Mouse (Mus musculus) midbrain, embryonic 12.5 days (tissue): Measurements from ENCODE around the gene Pkd1l1. TPM values are rescaled to one million over a fixed set of nuclear protein-coding genes. Genes with fewer than 3 reads are reported as not detected.

ENCODE experiments used
- ATAC-seq: fragments of 200-750 bp; cut with Nextera tagmentation; 2 replicates; pipeline ENCODE4 v1.8.0; 2017; ENCODE audit warnings: low read depth, moderate TSS enrichment, moderate library complexity; ENCODE audit not compliant: low FRiP score
- H3K27ac ChIP-seq: fragments of 300-500 bp; sonication (generic); replicated peaks from 2 replicates; pipeline ENCODE4 v1.5.1; 2016; ENCODE audit warnings: mild to moderate bottlenecking
- H3K27me3 ChIP-seq: fragments of 300-500 bp; sonication (generic); 2 replicates; pipeline ENCODE4 v1.6.1; 2016; ENCODE audit warnings: mild to moderate bottlenecking
- H3K36me3 ChIP-seq: fragments of 300-500 bp; sonication (generic); 2 replicates; pipeline ENCODE4 v1.6.1; 2016
- H3K4me1 ChIP-seq: fragments of 300-500 bp; sonication (generic); 2 replicates; pipeline ENCODE4 v1.6.1; 2016
- H3K4me2 ChIP-seq: fragments of 300-500 bp; sonication (generic); replicated peaks from 2 replicates; pipeline ENCODE4 v1.6.1; 2016; ENCODE audit warnings: mild to moderate bottlenecking, moderate library complexity
- H3K4me3 ChIP-seq: fragments of 300-500 bp; sonication (generic); 2 replicates; pipeline ENCODE4 v1.5.1; 2016; ENCODE audit warnings: mild to moderate bottlenecking
- H3K9ac ChIP-seq: fragments of 300-500 bp; sonication (generic); replicated peaks from 2 replicates; pipeline ENCODE4 v1.6.1; 2016; ENCODE audit warnings: mild to moderate bottlenecking, moderate library complexity
- H3K9me3 ChIP-seq: fragments of 300-500 bp; sonication (generic); 2 replicates; pipeline ENCODE4 v1.6.1; 2016; ENCODE audit warnings: mild to moderate bottlenecking
- WGBS: fragments of 180-500 bp; shearing (Covaris S2); methylation state at CpG from one replicate; pipeline ENCODE4 v1.1.7; 2016; 5-methylcytosine and 5-hydroxymethylcytosine counted together
- polyA plus RNA-seq: library from polyadenylated mRNA; unstranded; fragments of >200 nt; fragmentation: Nextera tagmentation; extraction: Ambion mirVana; gene quantifications from 2 replicates; pipeline ENCODE4 v1.2.1, GENCODE M21; 2016

The Pkd1l1 gene
- polyA plus RNA-seq, 1 experiment from 2014 or later = 0.04 TPM

GRCm38 (mm10) chr11:8972093-8972492 lies 973 bp downstream of the Pkd1l1 start:
- WGBS = 86% methylated on average over 6 of the region's 6 CpGs
- H3K4me2 ChIP-seq = no peak overlapping the region
- no peaks in the 10 kb centered on the region for H3K9me3 ChIP-seq
- H3K4me1 ChIP-seq = no peaks in the 10 kb centered on the region
- no peak overlapping the region for H3K9ac ChIP-seq
- ATAC-seq = no peak
- H3K36me3 ChIP-seq = no peaks in the 10 kb centered on the region
- H3K27ac ChIP-seq = no peak overlapping the region
- H3K27me3 ChIP-seq = no peaks in the 10 kb centered on the region
- no peak overlapping the region for H3K4me3 ChIP-seq

GRCm38 (mm10) chr11:8970509-8970908 lies 2.6 kb downstream of the Pkd1l1 start:
- H3K9ac ChIP-seq = no peak overlapping the region
- no peak overlapping the region for H3K4me2 ChIP-seq
- ATAC-seq = no peak
- no peaks in the 10 kb centered on the region for H3K27me3 ChIP-seq
- no peak overlapping the region for H3K4me3 ChIP-seq
- no peaks in the 10 kb centered on the region for H3K9me3 ChIP-seq
- no peak overlapping the region for H3K27ac ChIP-seq
- no peaks in the 10 kb centered on the region for H3K36me3 ChIP-seq
- no peaks in the 10 kb centered on the region for H3K4me1 ChIP-seq
- 69% methylated on average over 9 of the region's 9 CpGs for WGBS

- no peaks in the 10 kb centered on the region for H3K27me3 ChIP-seq
- no peaks in the 10 kb centered on the region for H3K36me3 ChIP-seq
- ATAC-seq = no peak
- no peak overlapping the region for H3K9ac ChIP-seq
- no peaks in the 10 kb centered on the region for H3K9me3 ChIP-seq
- no peak overlapping the region for H3K4me2 ChIP-seq
- H3K4me1 ChIP-seq = no peaks in the 10 kb centered on the region
- H3K4me3 ChIP-seq = no peak overlapping the region
- H3K27ac ChIP-seq = no peak overlapping the region
- 98% methylated on average over 7 of the region's 7 CpGs for WGBS
Observed at GRCm38 (mm10) chr11:8968094-8968493, 5.0 kb downstream of the Pkd1l1 start.

GRCm38 (mm10) chr11:8958572-8958971 lies 14.5 kb downstream of the Pkd1l1 start:
- Histone ChIP-seq H3K27ac (no peak overlapping the region), H3K9me3 (no peaks in the 10 kb centered on the region), H3K36me3 (no peaks in the 10 kb centered on the region), H3K4me2 (no peak overlapping the region), H3K4me1 (no peaks in the 10 kb centered on the region), H3K9ac (no peak overlapping the region), H3K4me3 (no peak overlapping the region), H3K27me3 (no peaks in the 10 kb centered on the region)
- 65% methylated on average over 10 of the region's 10 CpGs for WGBS
- ATAC-seq = no peak

GRCm38 (mm10) chr11:8958108-8958507 lies 15.0 kb downstream of the Pkd1l1 start:
- no peak for ATAC-seq
- no peaks in the 10 kb centered on the region for H3K36me3 ChIP-seq
- H3K27ac ChIP-seq = no peak overlapping the region
- no peak overlapping the region for H3K9ac ChIP-seq
- no peak overlapping the region for H3K4me2 ChIP-seq
- H3K4me1 ChIP-seq = no peaks in the 10 kb centered on the region
- H3K4me3 ChIP-seq = no peak overlapping the region
- H3K9me3 ChIP-seq = no peaks in the 10 kb centered on the region
- no peaks in the 10 kb centered on the region for H3K27me3 ChIP-seq
- 75% methylated on average over 4 of the region's 4 CpGs for WGBS

- no peaks in the 10 kb centered on the region for H3K4me1 ChIP-seq
- WGBS = 66% methylated on average over 6 of the region's 6 CpGs
- H3K4me2 ChIP-seq = no peak overlapping the region
- no peaks in the 10 kb centered on the region for H3K27me3 ChIP-seq
- no peak for ATAC-seq
- H3K4me3 ChIP-seq = no peak overlapping the region
- no peak overlapping the region for H3K27ac ChIP-seq
- no peaks in the 10 kb centered on the region for H3K9me3 ChIP-seq
- no peak overlapping the region for H3K9ac ChIP-seq
- H3K36me3 ChIP-seq = no peaks in the 10 kb centered on the region
Observed at GRCm38 (mm10) chr11:8957023-8957422, 16.0 kb downstream of the Pkd1l1 start.

- no peaks in the 10 kb centered on the region for H3K27me3 ChIP-seq
- peak; percentile 80 for ATAC-seq
- no peak overlapping the region for H3K4me3 ChIP-seq
- no peak overlapping the region for H3K9ac ChIP-seq
- WGBS = 13% methylated on average over 1 of the region's 1 CpGs
- H3K4me2 ChIP-seq = no peak overlapping the region
- H3K4me1 ChIP-seq = no peaks in the 10 kb centered on the region
- no peaks in the 10 kb centered on the region for H3K36me3 ChIP-seq
- H3K9me3 ChIP-seq = no peaks in the 10 kb centered on the region
- no peak overlapping the region for H3K27ac ChIP-seq
Observed at GRCm38 (mm10) chr11:8955678-8956077, 17.4 kb downstream of the Pkd1l1 start.

- Histone ChIP-seq H3K4me2 (no peak overlapping the region), H3K36me3 (no peaks in the 10 kb centered on the region), H3K4me1 (peaks cover 3% of the 10 kb centered on the region; the same call in 1 of the 2 replicates), H3K4me3 (no peak overlapping the region), H3K27ac (no peak overlapping the region), H3K9ac (no peak overlapping the region), H3K9me3 (no peaks in the 10 kb centered on the region), H3K27me3 (no peaks in the 10 kb centered on the region)
- 0 out of 2 replicates have a peak, but pooled peaks have one; percentile 25 for ATAC-seq
- WGBS = 79% methylated on average over 6 of the region's 6 CpGs
Observed at GRCm38 (mm10) chr11:8949765-8950430, 23.2 kb downstream of the Pkd1l1 start.

GRCm38 (mm10) chr11:8948871-8949270 lies 24.2 kb downstream of the Pkd1l1 start:
- Histone ChIP-seq H3K4me2 (no peak overlapping the region), H3K27ac (no peak overlapping the region), H3K9ac (no peak overlapping the region), H3K4me3 (no peak overlapping the region), H3K9me3 (no peaks in the 10 kb centered on the region), H3K36me3 (no peaks in the 10 kb centered on the region), H3K27me3 (no peaks in the 10 kb centered on the region), H3K4me1 (peaks cover 3% of the 10 kb centered on the region; the same call in 1 of the 2 replicates)
- WGBS = 81% methylated on average over 3 of the region's 3 CpGs
- ATAC-seq = no peak

- ATAC-seq = no peak
- H3K27me3 ChIP-seq = no peaks in the 10 kb centered on the region
- no peak overlapping the region for H3K4me2 ChIP-seq
- no peaks in the 10 kb centered on the region for H3K9me3 ChIP-seq
- H3K4me3 ChIP-seq = no peak overlapping the region
- no peak overlapping the region for H3K9ac ChIP-seq
- 87% methylated on average over 4 of the region's 4 CpGs for WGBS
- H3K4me1 ChIP-seq = no peaks in the 10 kb centered on the region
- H3K27ac ChIP-seq = no peak overlapping the region
- H3K36me3 ChIP-seq = no peaks in the 10 kb centered on the region
Observed at GRCm38 (mm10) chr11:8944114-8944513, 29.0 kb downstream of the Pkd1l1 start.

GRCm38 (mm10) chr11:8942446-8942845 lies 30.6 kb downstream of the Pkd1l1 start:
- Histone ChIP-seq H3K4me2 (no peak overlapping the region), H3K9ac (no peak overlapping the region), H3K27ac (no peak overlapping the region), H3K9me3 (no peaks in the 10 kb centered on the region), H3K4me1 (no peaks in the 10 kb centered on the region), H3K36me3 (no peaks in the 10 kb centered on the region), H3K27me3 (no peaks in the 10 kb centered on the region), H3K4me3 (no peak overlapping the region)
- no peak for ATAC-seq
- 93% methylated on average over 2 of the region's 2 CpGs for whole genome bisulfite sequencing

GRCm38 (mm10) chr11:8936431-8937110 lies 36.5 kb downstream of the Pkd1l1 start:
- ATAC-seq = no peak
- Histone ChIP-seq H3K27me3 (no peaks in the 10 kb centered on the region), H3K4me3 (no peak overlapping the region), H3K4me2 (no peak overlapping the region), H3K36me3 (no peaks in the 10 kb centered on the region), H3K27ac (no peak overlapping the region), H3K9ac (no peak overlapping the region), H3K4me1 (no peaks in the 10 kb centered on the region), H3K9me3 (no peaks in the 10 kb centered on the region)
- WGBS = 85% methylated on average over 9 of the region's 9 CpGs
